Mouse (Mus musculus): ENCODE data around the gene Pou2f1. TPM values are rescaled to one million over a fixed set of nuclear protein-coding genes. Genes with fewer than 3 reads are reported as not detected.

Pou2f1 gene
- total RNA-seq, 2 experiments from 2014 or later: 7.7 to 8.3 TPM

DNA sequence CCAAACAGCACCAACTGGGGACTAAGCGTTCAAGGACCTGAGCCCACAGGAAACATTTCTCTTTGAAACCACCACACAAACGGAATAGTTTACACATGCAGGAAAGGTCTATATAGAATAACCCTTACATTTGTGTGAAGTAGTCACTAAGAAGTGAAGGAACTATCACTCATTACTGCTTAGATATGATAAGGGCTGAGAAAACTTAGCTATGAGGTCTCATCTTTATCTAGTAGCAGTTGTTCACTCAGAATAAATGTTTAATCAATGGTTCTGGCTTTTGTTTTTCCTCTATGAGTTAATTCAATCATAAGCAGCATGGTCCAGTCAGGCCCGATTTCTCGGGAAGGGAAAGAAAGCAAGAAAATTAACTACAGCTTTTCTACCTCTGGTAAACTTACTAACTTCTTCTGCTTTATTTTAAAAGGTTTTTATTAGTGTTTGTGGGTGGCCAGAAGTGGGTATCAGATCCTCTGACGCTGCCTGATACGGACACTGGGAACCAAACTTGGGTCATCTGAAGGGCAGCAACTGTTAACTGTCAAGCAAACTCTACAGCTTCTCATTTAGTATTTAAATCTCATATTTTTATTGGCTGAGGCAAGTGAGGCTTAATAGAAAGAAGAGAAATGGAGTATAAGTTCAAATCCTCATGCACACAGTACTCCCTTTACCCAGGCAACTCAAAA, 40.7 kb downstream of the Pou2f1 start:
- DNase-seq (ENCODE audit: low spot score): no peak

DNA sequence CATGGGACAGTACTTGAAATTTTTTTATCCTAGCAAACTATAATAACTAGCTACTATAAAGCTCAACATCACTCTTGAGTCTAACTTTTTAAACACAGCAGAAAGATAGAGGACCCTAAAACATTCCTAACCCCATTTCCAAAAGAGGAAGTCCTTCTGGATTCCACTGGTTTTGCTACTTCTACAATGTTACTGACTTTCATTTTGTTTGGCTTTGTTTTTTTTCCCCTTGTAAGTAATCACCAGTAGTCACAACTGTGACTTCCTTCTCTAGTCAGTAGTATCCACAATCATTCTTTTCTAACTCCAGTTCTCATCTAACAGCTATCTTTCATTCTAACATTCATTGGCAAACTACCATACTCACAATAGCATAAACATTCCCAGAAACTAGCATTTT, 44.3 kb downstream of the Pou2f1 start:
- no peak for DNase-seq (ENCODE audit: low spot score)

DNA sequence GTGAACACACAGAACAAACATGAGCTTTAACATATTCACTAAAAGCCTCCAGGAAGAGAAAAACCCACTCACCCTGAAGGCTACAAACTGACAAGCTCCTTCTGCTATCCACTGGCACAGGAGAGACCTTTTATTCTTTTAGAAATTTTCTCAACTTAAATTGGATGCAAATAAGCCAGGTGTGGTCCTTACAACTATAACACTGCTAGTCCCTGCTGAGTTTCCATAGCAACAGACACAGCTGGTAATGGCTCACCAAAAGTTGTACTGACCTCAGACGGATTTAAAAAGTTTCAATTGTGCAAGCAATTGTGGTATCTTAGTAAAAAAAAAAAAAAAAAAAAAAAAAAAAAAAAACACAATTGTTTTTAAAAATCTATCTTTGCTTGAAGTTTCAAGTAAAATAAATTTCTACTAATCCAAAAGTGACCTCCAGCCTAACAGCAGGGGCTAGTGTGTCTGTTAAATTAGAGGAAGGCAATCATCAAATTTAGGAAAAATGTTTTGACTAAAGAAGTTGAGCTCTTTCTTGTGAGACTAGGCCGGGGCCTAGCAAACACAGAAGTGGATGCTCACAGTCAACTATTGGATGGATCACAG, 54.2 kb downstream of the Pou2f1 start:
- no peak for DNase-seq (ENCODE audit: low spot score)

DNA sequence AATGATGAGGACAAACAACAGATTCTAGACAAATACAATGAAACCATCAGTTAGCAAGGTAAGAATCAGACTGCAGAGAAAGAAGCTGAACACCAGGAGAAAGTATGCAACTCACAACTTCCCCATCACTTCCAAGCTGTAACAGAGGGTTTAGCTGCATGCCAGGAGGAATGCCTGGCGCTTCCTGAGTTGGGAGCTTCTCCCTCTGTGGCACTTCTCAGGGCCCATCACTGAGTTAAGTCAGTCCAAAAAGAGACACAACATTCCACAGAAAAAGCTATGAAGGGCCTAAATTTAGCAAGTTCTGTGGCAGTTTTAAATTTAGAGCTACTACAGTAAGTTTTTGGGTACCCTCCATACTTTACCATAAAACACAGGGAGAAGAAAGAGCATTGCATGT, 59.2 kb downstream of the Pou2f1 start:
- DNase-seq (ENCODE audit: low spot score): no peak

DNA sequence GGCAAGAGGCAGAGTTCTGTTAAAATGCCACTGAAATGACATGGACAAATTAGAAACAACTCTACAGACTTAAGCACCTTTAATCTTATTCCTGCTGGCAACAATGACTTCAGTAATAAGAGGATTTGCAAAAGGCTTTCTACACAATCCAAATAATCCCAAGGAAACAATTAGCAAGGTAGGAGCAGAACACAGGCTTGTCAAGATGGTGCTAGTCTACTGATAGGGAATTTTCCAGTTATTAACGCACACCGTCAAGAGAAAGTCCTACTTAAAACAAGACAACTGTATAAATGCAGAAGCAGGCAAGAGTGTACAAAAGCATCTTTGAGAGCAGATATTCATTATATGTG, 67.0 kb downstream of the Pou2f1 start:
- no peak for DNase-seq (ENCODE audit: low spot score)

DNA sequence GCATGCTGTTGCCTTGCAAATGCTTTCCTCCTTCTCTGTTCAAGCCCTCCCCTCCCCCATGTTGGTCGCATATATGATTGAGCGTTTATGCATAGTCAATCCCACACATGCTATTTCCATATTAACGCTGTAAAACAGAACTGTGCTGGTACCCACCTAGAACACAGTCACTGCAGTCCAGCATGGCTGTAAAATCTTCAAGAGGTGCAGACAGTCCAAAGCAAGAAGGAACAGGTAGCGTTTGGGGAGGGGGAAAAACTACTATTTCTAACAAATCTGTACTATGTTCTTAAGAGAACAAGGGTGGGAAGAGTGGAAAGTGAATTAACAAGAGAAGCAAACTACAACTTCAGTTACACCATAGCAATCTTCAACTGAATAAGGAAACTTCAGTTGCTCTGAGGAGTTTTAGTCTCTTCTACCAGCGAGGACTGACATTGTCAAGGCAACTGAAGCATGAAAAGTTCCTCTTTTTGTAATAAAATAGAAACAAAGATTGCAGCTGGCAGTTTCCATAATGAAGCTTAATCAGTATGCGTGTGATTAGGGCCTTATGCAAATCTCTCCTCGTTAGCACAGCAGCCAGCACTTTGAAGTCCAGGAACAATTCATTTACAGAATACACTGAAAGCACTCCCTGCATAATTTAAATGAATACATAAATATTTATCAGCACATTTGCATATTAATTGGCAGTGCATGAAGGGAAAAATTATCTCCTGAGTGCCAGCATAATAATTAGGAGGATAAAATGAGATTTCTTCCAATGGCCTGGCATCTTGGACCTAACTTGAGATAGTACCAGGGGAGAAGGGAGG, 67.6 kb downstream of the Pou2f1 start:
- no peak for DNase-seq (ENCODE audit: low spot score)

DNA sequence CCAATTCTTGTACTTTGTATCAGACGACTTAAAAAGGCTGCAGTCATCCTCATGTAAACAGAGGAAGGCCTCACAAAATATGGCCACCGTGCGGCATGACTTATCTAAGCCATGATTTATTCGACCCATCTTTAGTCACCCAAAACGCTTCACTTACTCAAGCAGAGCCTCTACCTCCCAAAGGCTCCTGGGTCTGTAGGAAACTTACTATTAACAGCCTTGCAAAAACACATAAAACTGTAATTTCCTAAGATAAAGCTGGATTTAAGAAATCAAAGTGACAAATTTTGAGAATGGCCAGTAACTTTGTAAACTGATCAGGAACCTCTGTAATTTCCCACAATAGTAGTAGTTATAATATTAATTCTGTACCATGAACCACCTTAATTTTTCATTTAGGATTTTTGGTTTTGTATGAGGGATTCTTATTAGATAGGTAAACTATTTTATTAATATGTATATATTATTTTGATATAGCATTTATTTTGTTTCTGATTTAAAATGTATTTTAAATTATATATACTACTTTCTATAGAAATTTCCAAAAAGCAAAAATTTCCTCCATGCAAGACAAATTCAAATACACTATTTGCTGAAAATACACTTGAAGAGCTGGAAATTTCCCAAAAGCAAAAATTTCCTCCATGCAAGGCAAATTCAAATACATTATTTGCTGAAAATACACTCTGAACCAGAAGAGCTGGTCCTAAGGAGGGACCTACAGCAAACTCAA, 68.4 kb downstream of the Pou2f1 start:
- DNase-seq (ENCODE audit: low spot score): no peak

DNA sequence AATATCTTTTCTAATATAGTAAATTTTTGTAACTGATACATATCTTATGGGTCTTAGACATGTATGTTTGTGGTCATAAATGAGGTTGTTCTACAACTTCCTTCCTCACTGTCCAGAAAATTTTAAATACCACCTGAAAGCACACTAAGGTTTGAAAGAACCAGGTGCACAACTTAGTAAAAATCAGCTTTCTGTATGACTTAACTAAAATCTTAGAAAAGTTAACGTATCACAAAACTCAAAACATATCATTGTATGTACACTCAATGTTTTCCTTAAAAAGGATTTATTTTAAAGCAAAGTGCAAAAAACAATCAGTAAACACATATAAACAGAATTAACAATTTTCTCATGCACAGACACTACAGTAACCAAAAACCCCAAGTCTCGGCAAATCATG, 69.6 kb downstream of the Pou2f1 start:
- no peak for DNase-seq (ENCODE audit: low spot score)

DNA sequence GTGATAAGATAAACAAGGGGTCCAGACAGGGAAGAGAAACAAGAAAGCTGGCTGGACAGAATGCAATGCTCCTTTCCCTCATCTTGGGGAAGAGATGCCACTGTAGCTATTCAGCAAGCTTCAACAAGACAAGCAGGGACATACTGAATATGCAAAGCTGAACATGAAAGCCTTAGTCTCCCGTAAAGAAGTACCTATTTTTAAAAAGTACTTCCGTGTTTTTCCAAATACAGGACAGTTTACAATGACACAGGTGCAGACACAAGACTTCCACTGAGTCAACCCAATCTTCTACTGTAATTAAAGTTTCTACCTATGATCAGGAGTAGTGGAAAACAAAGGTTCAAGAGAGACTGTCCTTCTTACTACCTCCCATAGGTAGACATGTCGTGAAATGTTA, 72.0 kb downstream of the Pou2f1 start:
- DNase-seq (ENCODE audit: low spot score): no peak

DNA sequence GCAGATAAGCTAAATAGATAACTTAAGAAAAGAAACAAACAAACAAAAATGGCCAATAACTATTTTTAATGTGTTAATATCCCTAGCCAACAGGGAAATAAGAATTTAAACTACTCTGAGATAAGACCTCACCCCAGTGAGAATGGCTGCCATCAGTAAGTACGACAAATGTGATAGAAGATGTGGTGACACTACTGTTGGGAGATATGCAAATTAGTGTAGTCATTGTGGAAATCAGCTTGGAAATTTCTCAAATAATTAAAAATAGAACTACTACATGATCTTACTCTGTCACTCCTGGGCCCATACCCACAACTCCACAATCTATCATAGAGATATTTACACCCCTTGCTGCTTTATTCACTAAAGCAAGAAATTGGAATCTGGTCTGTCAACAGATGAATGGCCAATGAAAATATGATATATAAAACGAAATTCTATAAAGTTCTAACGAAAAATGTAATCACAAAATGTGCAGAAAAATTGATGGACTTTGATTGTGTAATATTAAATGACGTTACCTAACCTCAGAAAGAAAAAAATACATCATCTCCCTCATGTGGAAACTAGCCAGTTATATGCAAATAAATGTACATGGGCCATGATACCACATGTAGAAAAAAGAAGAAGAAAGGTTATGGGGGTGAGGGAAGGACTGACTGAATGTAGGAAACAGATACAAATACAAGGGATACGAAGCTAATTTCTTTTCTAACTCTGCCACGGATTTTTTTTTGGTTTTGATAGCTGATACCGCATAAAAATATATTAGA, 74.8 kb downstream of the Pou2f1 start:
- no peak for DNase-seq (ENCODE audit: low spot score)

DNA sequence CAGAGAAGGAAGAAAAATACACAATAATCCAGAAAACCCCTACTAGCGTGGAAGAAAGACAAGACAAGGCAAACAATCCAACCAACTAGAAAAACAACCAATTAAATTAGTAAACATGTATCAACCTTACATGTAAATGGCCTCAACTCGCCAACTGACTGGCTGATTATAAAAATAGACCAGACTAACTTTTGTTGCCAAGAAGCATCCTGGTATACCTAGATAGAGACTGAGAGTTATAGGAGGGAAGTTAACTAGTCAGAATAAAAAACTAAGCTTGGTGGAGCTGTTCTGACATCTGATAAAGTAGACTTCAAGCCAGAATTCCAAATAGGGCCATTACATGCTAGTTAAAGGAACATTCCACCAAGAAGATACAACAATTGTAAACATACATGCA, 77.3 kb downstream of the Pou2f1 start:
- no peak for DNase-seq (ENCODE audit: low spot score)

DNA sequence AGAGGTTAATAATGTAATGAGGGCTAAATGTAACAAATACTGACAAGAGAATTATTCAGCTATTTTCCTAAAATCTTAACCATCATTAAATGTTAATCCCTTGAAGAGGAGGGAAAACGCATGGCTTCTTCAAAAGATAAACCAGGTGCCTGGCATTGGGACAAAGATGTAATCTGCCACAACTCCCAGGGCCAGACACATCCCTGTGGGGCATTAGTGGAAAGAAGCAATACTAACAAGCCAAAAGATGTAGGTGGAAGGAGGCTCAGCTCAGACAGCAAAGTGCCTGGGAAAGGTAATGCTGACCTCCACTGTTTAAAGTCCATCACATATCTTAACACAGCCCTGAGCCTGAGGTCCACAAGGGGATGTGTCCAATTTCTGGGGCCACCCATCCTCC, 80.0 kb downstream of the Pou2f1 start:
- DNase-seq (ENCODE audit: low spot score): no peak

DNA sequence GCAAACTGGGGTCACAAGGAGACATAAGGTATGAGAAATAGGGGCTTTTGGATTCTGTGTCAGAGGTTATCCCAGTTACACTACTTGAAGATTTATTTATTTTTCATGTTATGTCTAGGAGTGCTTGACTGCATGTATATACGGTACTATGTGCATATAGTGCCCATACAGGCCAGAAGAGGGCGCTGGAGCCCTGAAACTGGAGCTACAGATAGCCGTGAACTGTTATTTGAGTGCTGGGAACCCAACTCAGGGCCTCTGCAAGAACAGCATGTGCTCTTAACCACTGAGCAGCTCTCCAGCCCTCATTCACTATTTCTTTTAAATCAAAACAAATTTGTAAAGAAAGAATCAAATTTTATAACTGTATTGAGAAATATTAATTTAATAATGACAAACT, 81.5 kb downstream of the Pou2f1 start:
- no peak for DNase-seq (ENCODE audit: low spot score)

DNA sequence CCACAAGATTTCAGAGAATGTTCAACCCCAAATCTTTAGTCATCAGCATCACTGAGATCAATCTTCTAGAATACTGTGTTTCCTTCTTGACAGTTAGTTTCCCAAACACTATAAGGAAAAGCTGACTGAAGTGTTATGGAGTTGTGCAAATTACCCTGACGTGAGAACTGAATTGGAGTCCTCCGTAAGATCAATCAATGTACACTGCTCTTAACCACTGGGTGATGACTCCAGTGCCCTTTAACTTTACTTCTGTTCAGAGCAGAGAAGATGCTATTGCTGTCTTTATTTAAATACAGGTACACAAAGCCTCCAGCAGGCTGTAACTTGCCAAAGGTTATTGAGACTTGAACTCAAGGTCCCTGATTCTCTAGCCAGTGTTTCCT, 88.1 kb downstream of the Pou2f1 start:
- no peak for DNase-seq (ENCODE audit: low spot score)

DNA sequence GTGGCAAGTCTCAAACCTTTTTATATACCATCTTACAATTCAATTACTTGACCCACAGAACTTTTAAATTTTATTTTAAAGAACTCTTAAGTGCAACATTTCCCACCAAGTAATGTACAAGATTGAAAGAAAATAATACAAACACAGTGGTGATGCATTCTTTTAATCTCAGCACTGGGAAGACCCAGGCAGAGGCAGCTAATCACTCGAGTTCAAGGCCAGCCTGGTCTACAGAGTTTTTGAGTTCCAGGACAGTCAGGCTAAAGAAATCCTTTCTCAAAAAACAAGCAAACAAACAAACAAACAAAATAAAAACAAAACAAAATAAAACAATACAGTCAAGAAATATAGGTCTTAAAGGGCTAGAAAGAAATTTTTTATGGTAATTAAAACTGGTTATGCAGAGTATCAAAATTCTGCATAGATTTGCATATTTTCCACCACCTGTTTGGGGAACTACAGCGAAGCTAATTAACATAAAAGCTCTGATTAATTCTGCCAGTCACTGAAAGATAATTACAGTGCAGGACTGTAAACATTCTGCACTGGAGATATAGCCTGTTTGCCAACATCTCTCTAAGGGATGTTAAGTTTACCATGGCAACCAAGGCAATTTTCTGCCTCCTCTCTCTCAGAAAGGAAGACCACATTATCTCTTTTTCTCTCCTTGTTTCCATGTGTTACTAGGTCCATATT, 88.6 kb downstream of the Pou2f1 start:
- DNase-seq (ENCODE audit: low spot score): no peak

DNA sequence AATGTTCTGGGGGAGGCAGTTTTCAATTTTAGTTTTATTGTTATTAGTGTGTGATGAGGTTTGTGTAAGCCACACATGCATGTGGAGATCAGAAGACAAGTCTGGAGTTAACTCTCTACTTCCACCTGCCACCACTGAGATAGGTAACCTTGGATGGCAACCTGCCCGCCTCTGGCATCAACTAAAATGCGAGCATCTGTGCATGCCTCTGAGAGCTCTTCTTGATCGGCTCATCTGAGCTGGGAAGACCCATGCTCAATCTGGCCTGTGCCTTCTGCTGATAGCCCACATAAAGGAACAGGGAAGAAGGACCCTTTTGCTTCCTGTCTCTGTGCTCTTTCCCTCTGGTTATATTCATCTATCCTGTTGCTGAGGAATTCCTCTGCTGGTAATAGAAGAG, 93.0 kb downstream of the Pou2f1 start:
- no peak for DNase-seq (ENCODE audit: low spot score)

DNA sequence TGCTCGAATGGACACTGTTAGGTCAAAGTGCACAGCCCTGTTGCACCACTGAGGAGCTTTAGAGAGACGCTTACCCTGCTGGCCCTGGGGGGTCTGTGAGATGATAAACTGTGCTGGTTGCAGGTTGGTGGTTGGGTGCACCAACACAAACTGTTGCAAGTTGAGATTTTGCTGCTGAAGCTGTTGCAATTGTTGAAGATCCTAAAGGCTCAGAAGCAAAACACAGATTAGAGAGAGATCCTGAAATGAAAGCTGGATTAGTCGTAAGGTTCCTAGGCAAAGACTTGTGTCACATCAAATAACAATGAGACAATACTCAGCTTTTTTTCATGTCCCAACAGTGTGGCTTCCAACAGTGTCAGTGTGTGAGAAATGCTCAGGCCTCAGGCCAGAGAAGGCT, 93.7 kb downstream of the Pou2f1 start:
- no peak for DNase-seq (ENCODE audit: low spot score)

DNA sequence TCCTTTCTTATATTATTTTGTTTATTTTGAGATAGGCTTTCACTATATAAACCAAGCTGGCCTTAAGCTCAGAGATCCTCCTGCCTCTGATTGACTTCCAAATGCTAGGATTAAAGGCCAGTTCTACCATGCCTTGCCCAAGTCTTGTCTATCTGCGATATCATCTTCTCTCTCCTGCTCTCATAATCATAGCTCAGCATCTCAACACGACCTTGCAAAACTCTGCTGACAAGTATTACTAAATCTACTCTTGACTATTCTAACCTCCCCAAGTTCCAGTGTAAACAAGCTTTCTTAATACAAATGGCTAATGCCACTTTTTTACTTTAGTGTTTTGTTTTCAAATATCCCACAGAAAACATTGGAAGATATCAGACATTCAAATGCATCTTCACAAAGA, 94.3 kb downstream of the Pou2f1 start:
- DNase-seq (ENCODE audit: low spot score): no peak

DNA sequence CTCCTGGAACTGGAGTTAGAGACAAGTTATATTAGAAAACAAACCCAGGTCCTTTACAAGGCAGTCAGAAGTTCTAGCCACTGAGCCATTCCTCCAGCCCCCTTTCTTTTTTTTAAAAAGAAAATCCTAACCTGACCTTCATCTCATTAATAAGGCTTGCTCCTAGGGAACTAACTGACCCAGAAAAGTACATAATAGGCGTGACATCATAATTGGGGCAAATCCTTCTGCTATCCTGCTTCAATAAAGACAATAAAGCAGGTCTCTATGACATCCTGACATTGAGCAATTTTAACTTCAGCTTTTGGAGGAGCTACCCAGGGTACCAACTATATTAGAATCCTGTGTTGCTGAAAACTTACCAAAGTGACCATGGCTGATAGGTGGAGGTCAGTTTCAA, 98.9 kb downstream of the Pou2f1 start:
- no peak for DNase-seq (ENCODE audit: low spot score)

DNA sequence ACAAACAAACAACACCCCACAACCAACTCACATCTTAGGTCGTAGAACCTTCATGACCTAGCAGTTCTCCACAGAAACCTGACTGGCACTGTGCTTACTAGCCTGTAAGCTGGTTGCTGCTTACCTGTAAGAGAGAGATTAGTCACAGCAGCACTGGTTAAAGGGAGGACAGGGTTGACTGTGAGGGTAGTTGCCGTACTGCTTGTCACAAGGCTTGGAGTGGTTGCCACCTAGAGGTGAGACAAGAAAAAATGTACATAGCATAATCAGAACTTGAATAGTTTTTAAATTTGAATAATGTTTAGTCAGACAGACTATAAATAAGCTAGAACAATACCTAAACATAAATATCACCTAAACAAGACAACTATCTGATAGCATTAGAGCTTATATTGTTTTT, 110.8 kb downstream of the Pou2f1 start:
- DNase-seq (ENCODE audit: low spot score): no peak

Data from gastrocnemius, adult 18-20 months (tissue).